12 mouse cellular contexts compared by ENCODE assay signal in genomic region chr10:39039564-39039963, GRCm38 (mm10).
DNase-seq lines count a peak whose midpoint lies in the region; ATAC-seq and TF ChIP-seq lines count a peak whose summit lies in the region.
"Had no signal": no experiment of that assay in that cellular context is flagged by ENCODE, and none has a peak within 500 bp of the region (broad histone marks: within the 10 kb centered on the region; RNA-seq: fewer than 3 reads in every experiment).

No protein-coding gene starts in this region.

- no peak overlapping the region for H3K4me3 ChIP-seq in liver, postnatal 0 days (ENCODE audit: low read depth, low read length)
- H3K4me3 ChIP-seq in liver, embryonic 12.5 days: no peak overlapping the region
- H3K4me3 ChIP-seq: erythroblast, embryonic 14.5 days; heart, embryonic 13.5 days; lung, embryonic 15.5 days had no signal

- TF ChIP-seq CTCF in liver, postnatal 0 days (IDR thresholded peaks at IDR 0.05; ENCODE audit: low read depth): peak; percentile 52

- 49% methylated on average over 4 of the region's 4 CpGs for WGBS in liver, postnatal 0 days (ENCODE audit: insufficient replicate concordance)
- 47% methylated on average over 4 of the region's 4 CpGs for WGBS in liver, embryonic 12.5 days (ENCODE audit: insufficient replicate concordance)

- no peaks in the 10 kb centered on the region for H3K36me3 ChIP-seq in liver, postnatal 0 days (replicated peaks; ENCODE audit: insufficient read depth, low read length)
- no peaks in the 10 kb centered on the region for H3K36me3 ChIP-seq in liver, embryonic 12.5 days

- H3K4me2 ChIP-seq in liver, postnatal 0 days (ENCODE audit: low read depth, low read length): no peak overlapping the region
- H3K4me2 ChIP-seq in liver, embryonic 12.5 days: no peak overlapping the region
- H3K4me2 ChIP-seq: heart, embryonic 13.5 days; lung, embryonic 15.5 days had no signal

- ATAC-seq in cerebellum, adult (ENCODE audit: insufficient number of reproducible peaks, low FRiP score, low TSS enrichment): no peak
- ATAC-seq in liver, postnatal 0 days: no peak
- no peak for ATAC-seq in liver, embryonic 12.5 days

- no peaks in the 10 kb centered on the region for H3K9me3 ChIP-seq in liver, postnatal 0 days (ENCODE audit: low read length)
- no peaks in the 10 kb centered on the region for H3K9me3 ChIP-seq in liver, embryonic 12.5 days (replicated peaks)
- H3K9me3 ChIP-seq: heart, embryonic 13.5 days; lung, embryonic 15.5 days had no signal

- H3K27ac ChIP-seq in liver, postnatal 0 days (ENCODE audit: low read depth): no peak overlapping the region
- no peak overlapping the region for H3K27ac ChIP-seq in liver, embryonic 12.5 days
- H3K27ac ChIP-seq: heart, embryonic 13.5 days; lung, embryonic 15.5 days had no signal

- H3K9ac ChIP-seq in liver, postnatal 0 days (replicated peaks): no peak overlapping the region
- H3K9ac ChIP-seq in liver, embryonic 12.5 days: no peak overlapping the region
- H3K9ac ChIP-seq: heart, embryonic 13.5 days; lung, embryonic 15.5 days had no signal

- TF ChIP-seq EP300 in liver, postnatal 0 days (IDR thresholded peaks at IDR 0.05; ENCODE audit: low read depth): no peak

- DNase-seq in cerebellum, adult 9-10 months: peak; percentile 1
- no peak for DNase-seq in liver, postnatal 0 days
- DNase-seq in brain, adult 2 months (ENCODE audit: low read depth, low spot score): peak; percentile 51
- peak; percentile 8 for DNase-seq in retina, adult 2 months (ENCODE audit: low read depth, low spot score)
- DNase-seq in adrenal gland, postnatal 25 days: no peak
- DNase-seq in cerebellum, adult 18-20 months: no peak
- DNase-seq: thymus, postnatal 36 days had no signal

- no peaks in the 10 kb centered on the region for H3K27me3 ChIP-seq in liver, postnatal 0 days (ENCODE audit: insufficient read depth, low read length)
- no peaks in the 10 kb centered on the region for H3K27me3 ChIP-seq in liver, embryonic 12.5 days (replicated peaks)
- H3K27me3 ChIP-seq: heart, embryonic 13.5 days; lung, embryonic 15.5 days had no signal

- H3K4me1 ChIP-seq in liver, postnatal 0 days (ENCODE audit: insufficient read depth): no peaks in the 10 kb centered on the region
- no peaks in the 10 kb centered on the region for H3K4me1 ChIP-seq in liver, embryonic 12.5 days
- H3K4me1 ChIP-seq: heart, embryonic 13.5 days; lung, embryonic 15.5 days had no signal

Comparison
In these comparisons a context has a peak if more than half of its experiments do, and no peak if none do; other contexts are left out.
1. DNase-seq: peak in cerebellum, adult 9-10 months (single experiment), brain, adult 2 months (single experiment) and retina, adult 2 months (single experiment); none in liver, postnatal 0 days (single experiment), adrenal gland, postnatal 25 days (single experiment) and cerebellum, adult 18-20 months (0 of 2).